Mouse (Mus musculus) small intestine, adult 2 months (tissue): ENCODE results near the gene Nbas.

ENCODE experiments used
- CTCF ChIP-seq: fragments of 200-500 bp; IDR thresholded peaks from 2 replicates; pipeline ENCODE4 v1.5.1; 2012; ENCODE audit warnings: low read depth, mild to moderate bottlenecking, control low read depth, inconsistent platforms, low read length, moderate library complexity, mixed read lengths; ENCODE audit not compliant: insufficient replicate concordance, insufficient read length; ENCODE audit errors: extremely low read depth
- POLR2A ChIP-seq: fragments of 200-500 bp; IDR thresholded peaks from 2 replicates; pipeline ENCODE4 v1.6.1; 2012; ENCODE audit warnings: low read depth, mild to moderate bottlenecking, control low read depth, inconsistent platforms, low read length, moderate library complexity

DNA sequence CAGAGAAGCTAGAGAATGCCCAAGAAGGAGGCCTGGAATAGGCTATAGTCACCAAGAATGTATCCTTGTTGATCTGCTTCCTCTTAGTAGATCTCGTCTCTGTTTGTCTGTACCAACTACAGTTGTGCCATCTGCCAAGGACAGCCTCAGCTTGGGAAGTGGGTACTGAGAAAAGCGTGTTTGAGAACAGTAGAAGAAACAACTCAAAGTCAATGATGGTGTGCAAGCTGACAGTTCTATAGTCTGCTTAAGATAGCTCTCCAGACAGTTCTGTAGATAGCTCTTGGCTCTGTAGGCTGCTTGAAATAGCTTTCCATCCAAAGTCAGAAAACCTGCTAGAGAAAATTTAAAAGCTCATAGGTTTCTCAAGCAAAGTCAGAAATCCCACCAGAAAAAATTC is 149.7 kb downstream of the Nbas start:
- TF ChIP-seq CTCF = no peak
- TF ChIP-seq POLR2A = no peak
